Mouse (Mus musculus) cerebellum, adult 8-10 months (tissue): ENCODE results near the gene Inpp5f.
"Not testable (repeated sequence)": the region's sequence is repeated elsewhere in the genome, so short reads cannot be mapped to it uniquely, and the experiment has no call there.

Experiments
- DNase-seq: peaks from one replicate; pipeline ENCODE4 v3.0.0; 2022

The Inpp5f gene

GRCm38 (mm10) chr7:128596274-128596673 lies 14.9 kb upstream of the Inpp5f start:
- no peak for DNase-seq

GRCm38 (mm10) chr7:128599072-128599471 lies 12.1 kb upstream of the Inpp5f start:
- DNase-seq, result no peak

- DNase-seq, result no peak
Observed at GRCm38 (mm10) chr7:128601826-128602225, 9.3 kb upstream of the Inpp5f start.

DNA sequence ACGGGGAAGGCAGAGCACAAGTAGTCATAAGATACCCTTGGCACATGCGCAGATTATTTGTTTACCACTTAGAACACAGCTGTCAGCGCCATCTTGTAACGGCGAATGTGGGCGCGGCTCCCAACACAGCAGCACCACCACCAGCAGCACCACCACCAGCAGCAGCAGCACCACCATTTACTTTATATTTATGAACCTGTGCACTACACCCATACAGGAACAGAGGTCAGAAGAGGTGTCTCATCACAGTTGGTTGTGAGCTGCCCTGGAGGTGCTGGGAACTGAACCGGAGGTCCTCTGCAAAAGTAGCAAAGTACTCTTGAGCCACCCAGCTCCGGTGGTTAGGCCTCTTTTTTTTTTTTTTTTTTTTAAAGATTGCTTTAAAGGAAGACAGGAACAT lies 1.2 kb upstream of the Inpp5f start:
- not testable (repeated sequence) for DNase-seq

- DNase-seq, result no peak
Observed at GRCm38 (mm10) chr7:128610490-128610889, 638 bp upstream of the Inpp5f start.

DNA sequence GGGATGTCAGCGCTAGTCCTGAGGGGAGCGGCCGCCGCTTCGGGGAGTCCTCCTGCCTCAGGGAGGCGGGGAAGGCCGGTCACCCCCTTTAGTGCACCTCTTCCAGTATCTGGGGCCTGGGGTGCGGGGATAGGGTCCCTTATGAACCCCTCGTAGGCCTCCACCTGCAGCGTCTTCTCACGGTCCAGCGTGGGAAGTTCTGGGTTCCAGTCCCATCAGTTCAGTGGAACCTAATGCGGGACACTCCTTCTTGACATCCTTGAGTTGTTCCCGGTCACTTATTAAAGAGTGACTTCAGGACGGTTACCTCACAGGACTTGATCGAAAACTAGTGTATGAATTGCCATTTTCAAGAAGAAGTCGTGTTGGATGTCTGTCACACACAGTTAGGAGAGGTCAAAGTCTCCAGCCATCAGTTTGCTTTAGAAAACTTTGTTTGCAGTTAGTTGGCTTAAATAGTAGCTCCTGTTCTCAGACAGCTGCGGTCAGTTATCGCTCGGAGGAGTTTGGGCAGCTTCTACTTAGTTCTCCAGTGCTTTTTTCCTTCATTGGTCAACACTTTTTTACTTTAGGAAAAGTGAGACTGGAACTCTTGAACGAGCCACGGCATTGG lies 777 bp downstream of the Inpp5f start:
- no peak for DNase-seq

DNA sequence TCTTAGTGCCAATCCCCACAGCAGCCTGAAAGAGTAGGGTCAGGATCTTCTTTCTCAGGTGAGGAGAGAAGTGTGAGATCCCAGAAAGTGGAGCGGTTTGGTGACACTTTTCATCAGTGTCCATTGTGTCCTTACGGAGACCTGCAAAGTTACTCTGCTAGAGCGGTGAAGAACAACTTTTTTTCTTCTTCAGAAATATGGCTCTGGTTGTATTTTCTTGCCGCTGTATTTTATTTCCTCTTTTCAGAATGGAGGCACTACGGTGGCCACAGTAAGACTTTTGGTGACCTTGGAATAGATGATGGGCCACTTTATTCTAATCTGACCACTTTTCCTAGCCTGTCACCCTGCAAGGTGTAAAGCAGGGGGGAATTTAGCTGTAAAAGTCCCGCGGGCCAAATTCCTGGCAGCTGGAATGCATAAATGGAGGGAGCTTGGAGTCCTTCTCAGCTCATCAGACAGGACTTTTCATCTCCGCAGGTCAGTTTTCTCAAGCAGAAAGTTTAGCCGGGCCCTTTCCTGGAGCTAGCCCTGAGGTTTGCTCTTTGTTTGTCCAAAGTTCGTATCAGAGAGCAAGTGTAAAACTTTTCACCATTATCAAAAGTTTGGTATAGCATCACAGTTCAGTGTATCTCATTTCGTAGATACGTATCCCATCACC lies 1.5 kb downstream of the Inpp5f start:
- no peak for DNase-seq

DNA sequence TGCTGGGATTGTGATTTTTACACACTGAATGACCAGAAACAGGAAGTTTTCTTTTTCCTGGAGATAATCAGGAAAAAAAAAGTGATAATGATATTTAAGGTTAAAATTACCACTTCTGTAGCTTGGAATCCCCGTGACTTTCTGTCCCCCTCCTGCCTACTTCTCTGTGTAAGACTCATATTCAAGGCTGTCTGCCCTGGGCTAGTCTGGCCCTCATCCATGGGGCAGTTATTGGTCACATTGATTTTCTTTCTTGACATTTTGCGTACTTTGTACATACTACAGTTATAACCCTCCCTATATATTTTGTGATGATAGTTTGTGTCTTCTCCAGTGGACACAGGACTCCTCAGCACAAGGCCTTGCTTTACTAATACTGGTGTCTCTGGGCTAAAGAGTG lies 2.5 kb downstream of the Inpp5f start:
- DNase-seq, result no peak

- no peak for DNase-seq
Observed at GRCm38 (mm10) chr7:128617587-128617986, 6.5 kb downstream of the Inpp5f start.

GRCm38 (mm10) chr7:128620178-128620577 lies 9.1 kb downstream of the Inpp5f start:
- DNase-seq, result no peak

DNA sequence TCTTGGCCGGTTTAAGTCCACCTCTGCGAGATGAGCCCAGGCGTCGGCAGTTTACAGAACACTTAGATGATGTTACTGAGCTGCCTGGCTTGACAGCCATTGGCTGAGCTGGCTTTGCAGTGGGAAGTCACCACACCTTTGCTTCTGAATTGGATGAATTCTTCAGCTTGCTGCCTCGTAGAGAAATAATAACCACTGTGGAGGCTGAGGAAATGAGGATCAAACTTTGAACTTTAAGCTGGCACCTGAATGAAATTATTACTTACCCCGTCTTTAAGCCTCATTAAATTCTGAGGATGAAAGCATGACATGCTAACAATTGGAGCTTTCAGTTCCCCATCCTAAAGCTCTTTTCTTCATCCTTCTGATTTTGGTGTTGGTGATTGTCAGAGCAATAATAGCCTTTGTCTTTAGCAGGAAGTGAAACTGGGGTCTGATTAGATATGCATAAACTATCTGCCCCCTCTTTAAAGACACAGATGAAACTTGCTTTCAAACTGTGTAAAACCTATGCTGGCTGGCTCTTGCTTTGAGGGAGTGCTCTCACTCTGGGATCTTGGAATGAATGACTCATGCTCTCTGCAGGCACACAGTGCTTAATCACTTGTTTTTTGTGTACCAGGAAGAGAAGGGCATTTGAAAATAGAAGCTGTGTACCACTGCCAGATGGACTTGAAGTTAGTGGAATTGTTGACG lies 11.3 kb downstream of the Inpp5f start:
- DNase-seq, result peak; percentile 62

- DNase-seq, result no peak
Observed at GRCm38 (mm10) chr7:128622994-128623393, 11.9 kb downstream of the Inpp5f start.

DNA sequence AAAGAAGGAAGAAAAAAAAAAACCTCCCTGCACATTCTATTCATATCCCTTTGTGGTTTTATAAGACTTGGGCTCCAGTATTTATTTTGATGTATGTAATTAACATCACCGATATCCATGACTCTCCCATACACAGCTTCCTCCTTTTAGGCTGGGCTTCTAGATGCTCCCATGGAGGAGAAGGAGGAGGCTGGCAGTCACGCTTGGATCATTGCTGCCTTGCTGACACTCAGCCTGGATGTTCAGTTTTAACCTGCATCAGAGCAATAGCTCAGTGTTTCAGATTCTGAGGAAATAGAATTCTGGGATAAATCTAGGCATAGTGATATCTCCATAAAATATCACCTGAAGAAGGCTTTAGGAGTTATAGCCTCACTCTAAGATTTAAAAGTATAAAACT lies 14.3 kb downstream of the Inpp5f start:
- no peak for DNase-seq

DNA sequence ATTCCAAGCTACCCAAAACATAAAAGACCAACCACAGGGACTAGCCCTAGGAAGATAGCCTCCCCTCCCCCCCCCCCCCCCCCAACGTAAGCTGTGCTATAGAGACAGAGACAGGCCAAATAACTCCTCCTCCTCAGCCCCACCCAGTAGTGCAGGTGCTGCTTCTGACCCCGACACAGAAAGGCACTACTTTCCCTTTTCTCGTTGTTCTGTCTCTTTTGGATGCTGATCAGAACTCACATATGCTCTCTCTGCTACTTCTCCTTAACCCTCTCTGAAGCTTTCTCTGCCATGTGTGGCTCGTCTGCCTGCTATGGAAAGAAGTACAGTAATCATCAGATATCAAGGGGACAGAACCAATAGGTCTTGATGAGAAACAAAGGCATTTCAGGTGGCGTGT lies 15.5 kb downstream of the Inpp5f start:
- DNase-seq, result no peak

GRCm38 (mm10) chr7:128627251-128627650 lies 16.1 kb downstream of the Inpp5f start:
- DNase-seq, result no peak

GRCm38 (mm10) chr7:128627723-128628122 lies 16.6 kb downstream of the Inpp5f start:
- DNase-seq, result no peak

GRCm38 (mm10) chr7:128633156-128633555 lies 22.0 kb downstream of the Inpp5f start:
- DNase-seq, result no peak

- no peak for DNase-seq
Observed at GRCm38 (mm10) chr7:128639925-128640485, 28.9 kb downstream of the Inpp5f start.

DNA sequence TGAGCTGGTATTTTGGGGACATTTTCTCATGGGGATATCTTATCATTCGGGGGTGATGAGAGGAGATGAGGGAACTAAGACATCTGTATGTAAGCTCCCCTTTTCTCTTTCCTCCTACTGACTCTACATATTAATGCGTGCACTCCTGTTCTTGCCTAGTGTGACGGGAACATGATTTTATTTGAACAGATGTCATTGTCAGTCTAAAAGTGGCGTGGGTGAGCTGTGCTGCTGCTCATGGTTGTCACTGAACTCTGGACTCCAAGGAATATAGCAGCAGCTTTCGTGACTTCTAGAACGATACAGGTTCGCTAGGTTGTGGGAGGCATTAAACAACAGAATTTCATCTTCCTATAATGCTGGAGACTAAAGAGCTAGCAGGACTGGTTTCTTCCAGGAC lies 30.4 kb downstream of the Inpp5f start:
- no peak for DNase-seq

DNA sequence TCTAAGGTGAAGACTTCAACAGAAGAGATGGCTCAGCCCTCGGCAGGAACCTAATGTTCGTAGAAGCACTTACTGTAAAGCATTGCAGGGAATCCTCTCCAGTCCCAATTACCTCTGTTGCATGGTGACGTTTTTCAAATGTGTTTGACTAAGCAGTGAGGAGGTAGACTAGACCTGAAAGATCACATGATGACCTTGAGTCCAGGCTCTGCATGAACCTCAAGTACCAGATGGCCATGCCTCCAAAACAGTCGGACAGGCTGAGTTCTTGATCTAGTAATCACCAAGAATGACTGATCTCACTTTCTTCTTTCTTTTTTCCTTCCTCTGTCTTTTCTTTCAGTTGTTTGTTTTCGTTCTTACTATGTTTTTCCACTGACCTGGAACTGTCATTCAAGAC lies 31.3 kb downstream of the Inpp5f start:
- peak; percentile 42 for DNase-seq

GRCm38 (mm10) chr7:128656970-128657369 lies 45.8 kb downstream of the Inpp5f start:
- no peak for DNase-seq

DNA sequence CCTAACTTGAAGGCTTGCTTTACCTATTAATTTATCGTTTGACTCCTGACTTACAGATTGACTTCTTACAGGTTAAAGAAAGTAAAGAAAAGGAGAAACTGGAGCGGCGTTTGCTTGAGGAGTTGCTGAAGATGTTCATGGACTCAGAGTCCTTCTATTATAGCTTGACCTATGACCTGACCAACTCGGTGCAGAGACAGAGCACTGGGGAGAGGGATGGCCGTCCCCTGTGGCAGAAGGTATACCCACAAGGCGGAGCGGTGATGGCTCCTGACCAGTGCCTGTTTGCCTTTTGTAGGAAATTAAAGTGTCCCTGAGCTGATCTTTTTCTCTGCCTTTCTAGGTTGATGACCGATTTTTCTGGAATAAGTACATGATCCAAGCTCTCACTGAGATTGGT lies 52.8 kb downstream of the Inpp5f start:
- DNase-seq, result no peak

DNA sequence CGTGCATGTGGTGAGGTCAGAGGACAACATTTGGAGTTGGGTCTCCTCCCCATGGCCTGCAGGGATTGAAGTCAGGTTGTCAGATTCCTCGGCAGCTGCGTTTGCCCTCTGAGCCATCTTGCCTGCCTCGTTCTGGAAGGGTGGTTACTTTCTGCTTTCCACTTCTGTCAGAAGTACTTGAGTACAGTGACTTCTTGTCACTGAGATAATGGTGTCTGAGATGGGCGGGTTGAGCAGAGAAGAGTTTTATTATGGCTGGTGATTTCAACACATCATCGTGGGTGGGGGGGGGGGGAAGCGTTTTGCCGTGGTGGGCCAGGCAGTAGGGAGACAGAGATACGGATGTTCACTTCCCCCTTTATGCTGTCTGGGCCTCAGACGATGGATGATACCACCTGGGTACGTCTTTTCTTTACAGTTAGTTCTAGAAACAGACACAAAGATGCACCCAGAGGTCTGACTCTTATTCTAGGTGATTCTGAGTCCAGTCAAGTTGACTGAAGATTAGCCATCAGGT lies 53.8 kb downstream of the Inpp5f start:
- no peak for DNase-seq

DNA sequence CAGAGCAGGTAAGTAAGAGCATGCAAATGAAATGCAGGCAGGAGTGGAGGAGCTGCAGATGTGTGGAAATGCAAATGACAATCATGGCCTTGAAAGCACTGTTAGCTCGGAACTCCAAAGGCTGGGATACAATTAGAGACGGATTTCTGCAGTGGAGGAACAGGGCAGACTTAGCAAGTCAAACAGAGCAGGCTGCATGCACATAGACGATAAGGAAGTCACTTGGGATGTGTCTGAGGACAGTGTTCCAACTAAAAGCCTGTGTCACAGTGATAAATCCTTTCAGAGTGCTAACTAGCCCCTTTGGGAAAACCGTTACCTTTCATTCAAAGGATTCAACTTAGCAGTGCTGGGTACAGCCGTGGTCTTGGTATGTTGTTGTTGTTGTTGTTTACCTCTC lies 56.7 kb downstream of the Inpp5f start:
- no peak for DNase-seq
